Comparison of ENCODE assay signal across 8 mouse cellular contexts in the genomic region with DNA sequence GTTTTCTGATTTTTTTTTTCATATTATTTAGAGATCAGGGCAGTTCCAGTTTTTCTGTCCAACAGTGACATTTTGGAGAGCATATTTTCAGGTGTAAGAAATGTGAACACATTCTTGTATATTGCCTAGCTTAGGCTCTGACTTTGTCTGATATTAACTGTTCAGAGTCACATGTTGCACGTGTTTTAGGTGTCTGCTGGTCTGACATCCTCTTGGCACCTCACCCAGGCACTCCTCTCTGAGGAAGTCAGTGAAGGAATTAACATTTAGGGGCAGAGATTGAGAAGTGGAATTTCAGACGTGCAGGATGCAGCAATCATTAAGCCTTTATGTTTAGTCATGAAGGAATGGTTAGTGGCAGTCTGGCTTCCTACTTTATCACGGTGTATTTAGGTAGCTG. TPM values are rescaled to one million over a fixed set of nuclear protein-coding genes. Genes with fewer than 3 reads are reported as not detected.
DNase-seq lines count a peak whose midpoint lies in the region; ATAC-seq and TF ChIP-seq lines count a peak whose summit lies in the region.

No protein-coding gene starts in this region.

- WGBS in embryonic facial prominence, embryonic 10.5 days = 71% methylated on average over 3 of the region's 3 CpGs
- WGBS in intestine, embryonic 14.5 days = 63% methylated on average over 3 of the region's 3 CpGs
- 64% methylated on average over 3 of the region's 3 CpGs for WGBS in midbrain, embryonic 16.5 days

- H3K27me3 ChIP-seq in embryonic facial prominence, embryonic 10.5 days (replicated peaks; ENCODE audit: low read depth, poor library complexity, severe bottlenecking) = no peaks in the 10 kb centered on the region
- H3K27me3 ChIP-seq in intestine, embryonic 14.5 days (replicated peaks; ENCODE audit: control insufficient read depth, insufficient read depth, low read length) = no peaks in the 10 kb centered on the region
- no peaks in the 10 kb centered on the region for H3K27me3 ChIP-seq in midbrain, embryonic 16.5 days (ENCODE audit: control insufficient read depth, insufficient read depth, low read depth, low read length)

- ATAC-seq in intestine, embryonic 14.5 days (replicated peaks; ENCODE audit: low FRiP score, low TSS enrichment, low read depth) = no peak
- ATAC-seq in midbrain, embryonic 16.5 days = no peak

- TF ChIP-seq CTCF in layer of hippocampus, adult 2 months (conservative IDR thresholded peaks at IDR 0.05) = no peak

- peaks cover 33% of the 10 kb centered on the region for H3K36me3 ChIP-seq in embryonic facial prominence, embryonic 10.5 days (replicated peaks)
- H3K36me3 ChIP-seq in intestine, embryonic 14.5 days (ENCODE audit: control insufficient read depth, insufficient read depth, low read length) = peaks cover 24% of the 10 kb centered on the region
- peaks cover 3% of the 10 kb centered on the region for H3K36me3 ChIP-seq in midbrain, embryonic 16.5 days (ENCODE audit: control insufficient read depth, insufficient read depth, low read length)

- no peak overlapping the region for H3K27ac ChIP-seq in layer of hippocampus, adult 2 months
- H3K27ac ChIP-seq in embryonic facial prominence, embryonic 10.5 days (replicated peaks) = no peak overlapping the region
- no peak overlapping the region for H3K27ac ChIP-seq in intestine, embryonic 14.5 days (ENCODE audit: low read depth)
- no peak overlapping the region for H3K27ac ChIP-seq in midbrain, embryonic 16.5 days (ENCODE audit: low read length)

- H3K4me2 ChIP-seq in intestine, embryonic 14.5 days (ENCODE audit: low read length) = peak overlapping the region; percentile 67
- peak overlapping the region; percentile 23; the same call in 1 of the 2 replicates for H3K4me2 ChIP-seq in midbrain, embryonic 16.5 days (ENCODE audit: low read length)

- H3K4me1 ChIP-seq in embryonic facial prominence, embryonic 10.5 days = peaks cover 9% of the 10 kb centered on the region
- H3K4me1 ChIP-seq in intestine, embryonic 14.5 days (replicated peaks; ENCODE audit: control insufficient read depth, insufficient read depth, low read length) = peaks cover 5% of the 10 kb centered on the region; the same call in 1 of the 2 replicates
- H3K4me1 ChIP-seq in midbrain, embryonic 16.5 days (ENCODE audit: control insufficient read depth, insufficient read depth, low read length) = peaks cover 10% of the 10 kb centered on the region

- H3K9me3 ChIP-seq in embryonic facial prominence, embryonic 10.5 days = no peaks in the 10 kb centered on the region
- no peaks in the 10 kb centered on the region for H3K9me3 ChIP-seq in intestine, embryonic 14.5 days (ENCODE audit: control insufficient read depth, low read length)
- H3K9me3 ChIP-seq in midbrain, embryonic 16.5 days (replicated peaks; ENCODE audit: control insufficient read depth, low read length, poor library complexity, severe bottlenecking) = no peaks in the 10 kb centered on the region

- H3K4me3 ChIP-seq in layer of hippocampus, adult 2 months = peak overlapping the region; percentile 64; the same call in 1 of the 2 replicates
- H3K4me3 ChIP-seq in embryonic facial prominence, embryonic 10.5 days = peak overlapping the region; percentile 95
- peak overlapping the region; percentile 80; the same call in 1 of the 2 replicates for H3K4me3 ChIP-seq in intestine, embryonic 14.5 days (ENCODE audit: low read depth, low read length)
- H3K4me3 ChIP-seq in midbrain, embryonic 16.5 days (ENCODE audit: low read depth, low read length) = no peak overlapping the region

- H3K9ac ChIP-seq in intestine, embryonic 14.5 days (ENCODE audit: low read length) = no peak overlapping the region
- no peak overlapping the region for H3K9ac ChIP-seq in midbrain, embryonic 16.5 days (ENCODE audit: low read depth, low read length)

- DNase-seq in layer of hippocampus, adult 2 months (ENCODE audit: low spot score in 2 of 2) = no peak
- DNase-seq in layer of hippocampus, adult 11-12 months (ENCODE audit: low spot score) = no peak
- DNase-seq in embryonic facial prominence, embryonic 10.5 days (ENCODE audit: low spot score) = no peak
- no peak for DNase-seq in intestine, embryonic 14.5 days (ENCODE audit: low spot score)
- DNase-seq in left cerebral cortex, adult 9 months (ENCODE audit: low spot score in 2 of 2) = no peak
- DNase-seq in thymus, adult 18-20 months = no peak
- DNase-seq in layer of hippocampus, adult 8-10 months (ENCODE audit: low spot score in 2 of 2) = no peak

RNA-seq across cellular contexts. Expression of gene Nup35, which starts 22.8 kb away (rescaled TPM):
- total RNA-seq in layer of hippocampus, adult 2 months (2021) = 10 to 100 TPM; 16.5 to 18.8 TPM
- 64.1 and 68.1 TPM in 2 replicates for polyA plus RNA-seq in embryonic facial prominence, embryonic 10.5 days (2016; fragmentation: Nextera tagmentation; extraction: Ambion mirVana)
- polyA plus RNA-seq in intestine, embryonic 14.5 days (2014; fragmentation: Nextera tagmentation; extraction: Ambion mirVana) = 40.9 and 47.2 TPM in 2 replicates
- polyA plus RNA-seq in midbrain, embryonic 16.5 days (2015; fragmentation: Nextera tagmentation; extraction: Ambion mirVana) = 55.8 and 55.9 TPM in 2 replicates
- total RNA-seq in layer of hippocampus, adult 8-10 months (2022) = 10 to 100 TPM; 15.0 to 22.8 (median 19.2) TPM

RNA-seq across cellular contexts. Expression of gene Dusp19, which starts 23.0 kb away (rescaled TPM):
- 10 to 100 TPM; 27.9 to 28.4 TPM for total RNA-seq in layer of hippocampus, adult 2 months (2021)
- 16.0 and 16.8 TPM in 2 replicates for polyA plus RNA-seq in embryonic facial prominence, embryonic 10.5 days (2016; fragmentation: Nextera tagmentation; extraction: Ambion mirVana)
- polyA plus RNA-seq in intestine, embryonic 14.5 days (2014; fragmentation: Nextera tagmentation; extraction: Ambion mirVana) = 16.4 and 19.5 TPM in 2 replicates
- polyA plus RNA-seq in midbrain, embryonic 16.5 days (2015; fragmentation: Nextera tagmentation; extraction: Ambion mirVana) = 17.8 and 18.0 TPM in 2 replicates
- total RNA-seq in layer of hippocampus, adult 8-10 months (2022) = 10 to 100 TPM; 23.2 to 30.7 (median 26.7) TPM

RNA-seq across cellular contexts. Expression of gene Nckap1, which starts 58.7 kb away (rescaled TPM):
- total RNA-seq in layer of hippocampus, adult 2 months (2021) = 100 to 1,000 TPM; 541 to 558 TPM
- polyA plus RNA-seq in embryonic facial prominence, embryonic 10.5 days (2016; fragmentation: Nextera tagmentation; extraction: Ambion mirVana) = 66.6 and 69.5 TPM in 2 replicates
- 59.2 and 64.1 TPM in 2 replicates for polyA plus RNA-seq in intestine, embryonic 14.5 days (2014; fragmentation: Nextera tagmentation; extraction: Ambion mirVana)
- polyA plus RNA-seq in midbrain, embryonic 16.5 days (2015; fragmentation: Nextera tagmentation; extraction: Ambion mirVana) = 92.3 and 99.6 TPM in 2 replicates
- 100 to 1,000 TPM; 456 to 567 (median 512) TPM for total RNA-seq in layer of hippocampus, adult 8-10 months (2022)
